Mouse (Mus musculus) ES-Bruce4 (cell line): ENCODE data around the gene Col11a2.

Experiments
- CTCF ChIP-seq: IDR thresholded peaks from one replicate; pipeline ENCODE4 v1.8.1; 2011; ENCODE audit warnings: low read depth, low read length
- EP300 ChIP-seq: IDR thresholded peaks from 2 replicates; pipeline ENCODE4 v1.6.1; 2011; ENCODE audit warnings: low read depth, low read length; ENCODE audit not compliant: insufficient read depth
- POLR2A ChIP-seq: IDR thresholded peaks from one replicate; pipeline ENCODE4 v1.8.1; 2011; ENCODE audit warnings: low read length; ENCODE audit not compliant: insufficient read depth

DNA sequence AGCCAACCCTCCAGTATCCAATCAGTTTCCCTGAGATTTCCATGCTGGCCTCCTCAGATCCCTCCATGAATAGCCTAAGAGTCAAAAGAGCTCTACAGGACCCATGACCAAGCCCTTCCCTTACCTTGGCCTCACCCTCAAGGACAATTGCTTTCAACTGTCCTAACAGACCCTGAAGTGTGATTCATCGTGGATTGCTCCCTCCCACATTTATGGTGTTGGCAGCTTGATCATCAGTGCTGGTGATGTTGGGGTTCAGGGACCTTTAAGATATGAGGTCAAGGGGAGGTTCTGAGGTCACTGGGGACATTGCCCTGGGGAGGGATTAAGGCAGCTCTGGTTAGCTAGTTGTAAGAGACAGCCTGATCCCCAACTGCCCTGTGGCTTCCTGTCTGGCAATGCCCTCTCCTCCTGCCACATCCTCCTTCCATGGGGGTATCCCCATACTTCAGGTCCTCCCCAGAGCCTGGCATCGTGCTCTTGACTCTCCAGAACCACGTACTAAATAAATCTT, 57.3 kb downstream of the Col11a2 start:
- TF ChIP-seq POLR2A = no peak
- TF ChIP-seq EP300 = no peak
- TF ChIP-seq CTCF = no peak
